Mouse (Mus musculus) G1E (cell line): Measurements from ENCODE around the gene Zfp872. TPM values are rescaled to one million over a fixed set of nuclear protein-coding genes. Genes with fewer than 3 reads are reported as not detected.

ENCODE experiments used
- ATAC-seq: 2 replicates; pipeline ENCODE4 v1.8.0; 2016; ENCODE audit warnings: mild to moderate bottlenecking; ENCODE audit not compliant: insufficient number of reproducible peaks, poor library complexity, low FRiP score, severe bottlenecking; ENCODE audit errors: extremely low read depth
- DNase-seq: peaks from one replicate; pipeline ENCODE4 v3.0.0; 2012; ENCODE audit warnings: low spot score
- H3K27me3 ChIP-seq: 2 replicates; pipeline ENCODE4 v1.6.1; 2012; ENCODE audit warnings: mild to moderate bottlenecking, low read length, inconsistent platforms; ENCODE audit not compliant: insufficient read depth
- H3K36me3 ChIP-seq: replicated peaks from 2 replicates; pipeline ENCODE3; 2012; ENCODE audit warnings: mild to moderate bottlenecking, inconsistent platforms
- H3K4me1 ChIP-seq: 2 replicates; pipeline ENCODE4 v1.6.1; 2012; ENCODE audit warnings: low read depth, low read length, inconsistent platforms, mixed read lengths; ENCODE audit not compliant: insufficient read depth
- H3K4me3 ChIP-seq: 2 replicates; pipeline ENCODE4 v1.5.1; 2012; ENCODE audit warnings: low read depth, mild to moderate bottlenecking, inconsistent platforms, low read length, moderate library complexity, mixed read lengths
- H3K9me3 ChIP-seq: replicated peaks from 2 replicates; pipeline ENCODE4 v1.6.1; 2012; ENCODE audit warnings: inconsistent platforms
- CTCF ChIP-seq: IDR thresholded peaks from 2 replicates; pipeline ENCODE4 v1.5.1; 2012; ENCODE audit warnings: low read depth, low read length, inconsistent platforms, mixed read lengths
- GATA1 ChIP-seq: IDR thresholded peaks from 2 replicates; pipeline ENCODE4 v1.6.1; 2012; ENCODE audit warnings: borderline replicate concordance, low read length, inconsistent platforms, mixed read lengths
- GATA2 ChIP-seq: IDR thresholded peaks from 2 replicates; pipeline ENCODE4 v1.6.1; 2012; ENCODE audit warnings: low read depth, low read length, inconsistent platforms, borderline replicate concordance
- POLR2AphosphoS5 ChIP-seq: IDR thresholded peaks from 2 replicates; pipeline ENCODE4 v1.6.1; 2012; ENCODE audit warnings: low read depth, low read length, inconsistent platforms; ENCODE audit not compliant: insufficient replicate concordance
- TAL1 ChIP-seq: conservative IDR thresholded peaks from 2 replicates; pipeline ENCODE4 v1.6.1; 2012; ENCODE audit warnings: low read depth, low read length, inconsistent platforms, mixed read lengths
- polyA plus RNA-seq: library from polyadenylated mRNA; stranded (reverse); fragments of >175 nt; gene quantifications from 2 replicates; pipeline ENCODE4 v1.2.3, GENCODE M21; 2012
- total RNA-seq, 2 experiments: library from RNA; stranded (forward) in 1 of 2; stranded (reverse) in 1 of 2; fragments of 200-1000 nt in 1 of 2; fragments of >200 nt in 1 of 2; fragmentation: Nextera tagmentation in 1 of 2; gene quantifications; 2 replicates each; pipeline ENCODE4 v1.2.3; 2014 to 2017

The Zfp872 gene
- total and polyA plus RNA-seq, 3 experiments: 0.16 TPM; not detected in 2

DNA sequence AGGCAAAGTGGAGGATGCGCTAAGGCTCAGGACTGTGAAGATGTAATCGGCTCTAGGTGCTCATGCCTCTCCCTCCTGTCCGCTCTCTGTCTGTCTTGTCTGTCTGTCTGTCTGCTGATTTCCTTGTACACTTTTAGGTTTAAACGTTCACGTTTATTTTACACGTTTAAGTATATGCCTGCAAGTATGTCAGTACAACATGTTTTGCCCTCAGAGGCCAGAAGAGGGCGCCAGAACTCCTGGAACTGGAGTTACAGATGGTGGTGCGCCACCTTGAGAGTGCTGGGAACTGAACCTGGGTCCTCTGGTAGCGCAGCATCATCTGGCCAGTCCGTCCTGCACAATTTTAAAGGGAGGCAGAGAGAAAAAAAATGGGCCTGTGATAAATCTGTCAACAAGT lies 21.2 kb upstream of the Zfp872 start:
- peaks cover 15% of the 10 kb centered on the region for H3K27me3 ChIP-seq
- peaks cover 25% of the 10 kb centered on the region for H3K4me1 ChIP-seq
- DNase-seq (no peak), ATAC-seq (no peak)
- H3K4me3 ChIP-seq: no peak overlapping the region
- no peaks in the 10 kb centered on the region for H3K36me3 ChIP-seq
- TF ChIP-seq POLR2AphosphoS5 (no peak), TAL1 (no peak), GATA1 (no peak), CTCF (no peak), GATA2 (no peak)
- peaks cover 8% of the 10 kb centered on the region for H3K9me3 ChIP-seq

DNA sequence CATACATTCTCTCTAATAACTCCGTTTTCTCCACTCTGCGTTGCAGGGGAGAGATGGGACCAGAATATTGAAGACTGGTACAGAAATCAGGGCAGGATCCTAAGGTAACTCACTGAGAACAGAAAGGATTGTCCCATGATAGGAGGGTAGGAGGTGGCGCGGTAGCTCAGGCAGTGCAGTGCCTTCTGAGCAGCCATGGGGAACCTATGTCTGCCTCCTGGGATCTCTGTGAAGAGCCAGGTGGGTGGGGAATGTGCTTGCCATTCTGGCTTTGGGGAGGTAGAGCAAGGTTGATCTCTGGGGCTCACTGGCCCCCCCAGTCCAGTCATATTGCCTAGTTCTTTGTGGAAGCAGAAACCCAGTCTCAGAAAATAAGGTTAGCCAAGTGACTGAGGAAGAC lies 20.1 kb upstream of the Zfp872 start:
- no peak for TF ChIP-seq POLR2AphosphoS5
- no peak for TF ChIP-seq GATA2
- no peak for TF ChIP-seq GATA1
- no peak for TF ChIP-seq CTCF
- TF ChIP-seq TAL1: no peak
- H3K27me3 ChIP-seq: peaks cover 21% of the 10 kb centered on the region
- ATAC-seq (no peak), DNase-seq (no peak)
- H3K4me1 ChIP-seq: peaks cover 20% of the 10 kb centered on the region
- H3K4me3 ChIP-seq: no peak overlapping the region
- H3K36me3 ChIP-seq: no peaks in the 10 kb centered on the region
- H3K9me3 ChIP-seq: peaks cover 8% of the 10 kb centered on the region

DNA sequence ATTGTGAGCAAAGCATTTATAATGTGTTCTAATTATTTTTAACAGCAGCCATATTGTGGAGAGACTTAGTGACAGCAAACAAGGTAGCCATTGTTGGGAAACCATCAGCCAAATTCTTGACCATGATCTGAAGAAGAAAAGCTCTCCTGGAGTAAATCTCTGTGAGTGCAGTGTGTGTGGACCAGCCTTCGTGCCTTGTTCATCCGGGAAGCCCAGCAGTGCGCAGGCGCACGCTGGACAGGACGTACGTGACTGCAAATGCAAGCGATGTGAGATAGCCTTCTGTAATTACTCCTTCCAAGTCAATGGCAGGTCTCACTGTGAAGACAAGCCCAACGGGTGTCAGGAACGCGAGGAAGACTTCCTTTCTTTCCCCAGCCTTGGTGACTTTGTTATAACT lies 18.6 kb upstream of the Zfp872 start:
- no peak for ATAC-seq

DNA sequence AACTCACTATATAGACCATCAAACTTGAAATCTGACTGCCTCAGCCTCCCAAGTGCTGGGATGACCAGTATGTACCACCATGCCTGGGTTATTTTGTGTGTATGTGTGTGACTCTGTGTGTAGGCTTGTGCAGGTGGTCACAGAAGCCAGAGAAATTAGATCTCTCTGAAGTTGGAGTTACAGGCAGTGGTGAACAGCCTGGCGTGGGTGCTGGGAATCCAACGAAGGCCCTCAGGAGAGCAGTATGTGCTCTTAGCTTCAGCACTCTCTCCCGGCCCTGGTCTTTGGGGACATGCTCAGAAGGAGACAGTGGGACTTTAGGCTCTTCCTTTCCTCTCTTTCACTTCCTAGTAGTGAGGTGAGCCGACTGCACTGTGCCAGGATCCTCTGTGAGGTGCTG lies 15.6 kb upstream of the Zfp872 start:
- Histone ChIP-seq H3K36me3 (no peaks in the 10 kb centered on the region), H3K4me1 (no peaks in the 10 kb centered on the region), H3K9me3 (peaks cover 3% of the 10 kb centered on the region), H3K27me3 (peaks cover 8% of the 10 kb centered on the region), H3K4me3 (no peak overlapping the region)
- ATAC-seq: no peak
- DNase-seq: no peak
- no peak for TF ChIP-seq TAL1
- TF ChIP-seq GATA2: no peak
- no peak for TF ChIP-seq POLR2AphosphoS5
- TF ChIP-seq GATA1: no peak
- no peak for TF ChIP-seq CTCF

More for the DNA sequence above, 18.6 kb upstream of the Zfp872 start:
- Histone ChIP-seq H3K4me1 (peaks cover 13% of the 10 kb centered on the region), H3K4me3 (no peak overlapping the region), H3K36me3 (no peaks in the 10 kb centered on the region), H3K9me3 (peaks cover 8% of the 10 kb centered on the region), H3K27me3 (peaks cover 20% of the 10 kb centered on the region)
- no peak for DNase-seq
- TF ChIP-seq TAL1: no peak
- no peak for TF ChIP-seq CTCF
- no peak for TF ChIP-seq POLR2AphosphoS5
- no peak for TF ChIP-seq GATA2
- TF ChIP-seq GATA1: no peak

DNA sequence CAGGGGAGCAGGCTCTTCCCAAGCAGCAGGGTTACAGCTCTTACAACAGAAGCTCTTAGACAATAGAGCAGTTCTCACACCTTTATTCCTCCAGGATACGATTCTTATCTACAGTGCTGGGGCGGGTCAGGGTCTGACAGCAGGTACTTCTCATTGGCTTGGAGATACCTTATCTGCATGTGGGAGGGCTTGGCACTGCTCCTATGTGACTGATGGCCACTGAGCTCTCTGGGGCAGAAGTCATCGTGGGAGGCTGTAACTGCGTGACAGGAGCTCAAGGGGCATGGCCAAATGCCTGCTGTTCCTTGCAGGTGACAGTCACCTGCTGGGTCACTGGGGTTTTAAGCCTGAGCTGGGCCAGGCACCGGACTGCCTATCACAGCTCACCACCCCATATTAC lies 8.5 kb downstream of the Zfp872 start:
- Histone ChIP-seq H3K4me1 (peaks cover 5% of the 10 kb centered on the region), H3K4me3 (no peak overlapping the region), H3K27me3 (peaks cover 25% of the 10 kb centered on the region), H3K36me3 (no peaks in the 10 kb centered on the region), H3K9me3 (peaks cover 28% of the 10 kb centered on the region)
- DNase-seq (no peak), ATAC-seq (no peak)
- TF ChIP-seq POLR2AphosphoS5: no peak
- no peak for TF ChIP-seq CTCF
- TF ChIP-seq GATA1: no peak
- no peak for TF ChIP-seq GATA2

DNA sequence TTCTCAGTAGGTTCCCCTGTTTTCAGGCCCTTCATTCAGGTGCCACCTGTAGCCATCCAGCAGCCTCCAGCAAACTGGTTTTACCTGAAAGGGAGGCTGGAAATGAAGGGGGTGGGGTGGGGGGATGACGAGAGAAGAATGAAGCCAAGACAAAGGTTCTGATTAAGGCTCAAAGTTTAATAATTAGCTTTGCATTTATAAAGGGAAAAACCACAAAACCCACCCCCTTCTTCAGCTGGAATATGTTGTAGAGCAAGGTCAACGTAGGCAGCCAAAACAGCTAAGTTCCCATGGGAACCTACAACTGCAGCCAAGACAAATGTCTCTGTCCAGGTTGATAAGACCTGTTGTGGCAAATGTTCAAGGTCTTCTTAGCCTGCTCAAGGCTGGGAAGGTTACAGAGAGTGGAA lies 25.9 kb downstream of the Zfp872 start:
- Histone ChIP-seq H3K4me1 (peaks cover 48% of the 10 kb centered on the region), H3K27me3 (no peaks in the 10 kb centered on the region), H3K36me3 (no peaks in the 10 kb centered on the region), H3K9me3 (peaks cover 3% of the 10 kb centered on the region; the same call in 1 of the 2 replicates), H3K4me3 (peak overlapping the region; percentile 27; the same call in 1 of the 2 replicates)
- DNase-seq (no peak), ATAC-seq (no peak)
- peak; percentile 55 for TF ChIP-seq TAL1
- no peak for TF ChIP-seq GATA2

DNA sequence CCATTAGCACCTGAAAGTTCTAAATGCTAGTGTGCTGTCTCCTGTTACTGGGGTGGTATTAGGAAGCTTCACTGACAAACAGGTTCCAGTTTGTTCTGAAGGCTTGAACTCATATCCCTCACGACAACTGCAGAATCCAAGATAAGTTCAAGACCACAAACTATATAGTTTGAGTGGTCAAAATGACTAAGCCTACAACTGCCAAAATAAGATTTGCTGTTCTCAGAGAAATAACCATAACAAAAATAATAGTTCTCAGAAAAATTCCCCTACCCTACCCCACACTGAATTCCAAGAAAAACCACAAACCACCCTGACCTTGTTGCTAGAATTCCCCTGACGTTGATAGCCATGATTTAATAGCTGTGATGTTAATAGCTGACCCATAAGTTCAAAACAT lies 26.7 kb downstream of the Zfp872 start:
- no peak for ATAC-seq
- Histone ChIP-seq H3K4me1 (peaks cover 49% of the 10 kb centered on the region), H3K36me3 (no peaks in the 10 kb centered on the region), H3K4me3 (no peak overlapping the region), H3K27me3 (no peaks in the 10 kb centered on the region), H3K9me3 (peaks cover 3% of the 10 kb centered on the region; the same call in 1 of the 2 replicates)
- DNase-seq: peak; percentile 15
- peak; percentile 56 for TF ChIP-seq TAL1
- TF ChIP-seq GATA1: no peak
